ENCODE assay signal across 15 mouse cellular contexts in the genomic region with DNA sequence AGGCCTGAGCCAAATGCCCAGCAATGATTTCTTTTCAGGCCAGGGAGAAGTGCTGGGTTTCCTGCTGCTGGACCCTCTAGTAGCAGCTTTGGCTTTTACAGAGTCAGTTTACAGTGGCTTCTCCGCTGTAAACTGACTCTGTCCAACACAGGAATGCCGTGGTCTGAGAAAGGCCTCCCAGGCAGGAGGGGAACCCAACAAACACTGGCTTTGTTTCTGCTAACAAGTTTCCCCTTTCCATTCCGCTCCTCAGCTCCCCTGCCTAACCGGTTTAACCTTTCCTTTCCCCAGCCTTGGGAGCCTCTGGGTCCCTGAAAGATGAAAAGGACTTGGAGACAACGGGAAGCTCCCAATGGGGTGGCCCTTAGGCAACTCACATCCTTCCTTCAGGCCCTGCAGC. TPM values are rescaled to one million over a fixed set of nuclear protein-coding genes. Genes with fewer than 3 reads are reported as not detected.
DNase-seq lines count a peak whose midpoint lies in the region; ATAC-seq lines count a peak whose summit lies in the region.
"Had no signal": no experiment of that assay in that cellular context is flagged by ENCODE, and none has a peak within 500 bp of the region (broad histone marks: within the 10 kb centered on the region; RNA-seq: fewer than 3 reads in every experiment).

No protein-coding gene starts in this region.

- 18% methylated on average over 5 of the region's 5 CpGs for WGBS in hindbrain, embryonic 10.5 days
- 33% methylated on average over 5 of the region's 5 CpGs for WGBS in hindbrain, embryonic 16.5 days
- 27% methylated on average over 5 of the region's 5 CpGs for WGBS in neural tube, embryonic 13.5 days
- WGBS in hindbrain, embryonic 14.5 days: 25% methylated on average over 5 of the region's 5 CpGs

- H3K9me3 ChIP-seq in hindbrain, embryonic 10.5 days: no peaks in the 10 kb centered on the region
- no peaks in the 10 kb centered on the region for H3K9me3 ChIP-seq in hindbrain, embryonic 16.5 days (ENCODE audit: control insufficient read depth, low read length)
- no peaks in the 10 kb centered on the region for H3K9me3 ChIP-seq in neural tube, embryonic 13.5 days
- no peaks in the 10 kb centered on the region for H3K9me3 ChIP-seq in hindbrain, embryonic 14.5 days (ENCODE audit: control insufficient read depth, low read length)
- H3K9me3 ChIP-seq: heart, embryonic 12.5 days; midbrain, embryonic 15.5 days; neural tube, embryonic 15.5 days had no signal

- H3K36me3 ChIP-seq in hindbrain, embryonic 10.5 days: peaks cover 43% of the 10 kb centered on the region
- peaks cover 23% of the 10 kb centered on the region for H3K36me3 ChIP-seq in hindbrain, embryonic 16.5 days (ENCODE audit: control insufficient read depth, insufficient read depth, low read length)
- H3K36me3 ChIP-seq in neural tube, embryonic 13.5 days: peaks cover 36% of the 10 kb centered on the region
- H3K36me3 ChIP-seq in hindbrain, embryonic 14.5 days (replicated peaks; ENCODE audit: control insufficient read depth, insufficient read depth): peaks cover 44% of the 10 kb centered on the region

- no peak overlapping the region for H3K9ac ChIP-seq in hindbrain, embryonic 16.5 days (ENCODE audit: low read depth, low read length)
- H3K9ac ChIP-seq in neural tube, embryonic 13.5 days: peak overlapping the region; percentile 26; the same call in 1 of the 2 replicates
- H3K9ac ChIP-seq in hindbrain, embryonic 14.5 days: 0 out of 2 replicates have a peak overlapping the region, but pooled peaks have one; percentile 20
- H3K9ac ChIP-seq: heart, embryonic 12.5 days; liver, postnatal 0 days; midbrain, embryonic 15.5 days; neural tube, embryonic 15.5 days had no signal

- ATAC-seq in hindbrain, embryonic 16.5 days: no peak
- no peak for ATAC-seq in neural tube, embryonic 13.5 days (ENCODE audit: low read depth)
- no peak for ATAC-seq in hindbrain, embryonic 14.5 days (ENCODE audit: low FRiP score)
- ATAC-seq: liver, postnatal 0 days; midbrain, embryonic 15.5 days had no signal

- peak overlapping the region; percentile 74 for H3K27ac ChIP-seq in hindbrain, embryonic 10.5 days
- no peak overlapping the region for H3K27ac ChIP-seq in hindbrain, embryonic 16.5 days (ENCODE audit: low read depth, low read length)
- peak overlapping the region; percentile 28; the same call in 1 of the 2 replicates for H3K27ac ChIP-seq in neural tube, embryonic 13.5 days (replicated peaks)
- H3K27ac ChIP-seq in hindbrain, embryonic 14.5 days: no peak overlapping the region
- H3K27ac ChIP-seq: layer of hippocampus, adult 2 months; midbrain, embryonic 15.5 days; neural tube, embryonic 15.5 days had no signal

- no peak overlapping the region for H3K4me2 ChIP-seq in hindbrain, embryonic 16.5 days (ENCODE audit: low read length)
- no peak overlapping the region for H3K4me2 ChIP-seq in neural tube, embryonic 13.5 days
- H3K4me2 ChIP-seq in hindbrain, embryonic 14.5 days (replicated peaks): no peak overlapping the region
- H3K4me2 ChIP-seq: heart, embryonic 12.5 days; midbrain, embryonic 15.5 days; neural tube, embryonic 15.5 days had no signal

- peaks cover 30% of the 10 kb centered on the region for H3K4me1 ChIP-seq in hindbrain, embryonic 10.5 days (replicated peaks)
- H3K4me1 ChIP-seq in hindbrain, embryonic 16.5 days (ENCODE audit: control insufficient read depth, insufficient read depth, low read depth, low read length): no peaks in the 10 kb centered on the region; the same call in 1 of the 2 replicates
- H3K4me1 ChIP-seq in neural tube, embryonic 13.5 days (replicated peaks): peaks cover 7% of the 10 kb centered on the region
- no peaks in the 10 kb centered on the region for H3K4me1 ChIP-seq in hindbrain, embryonic 14.5 days (replicated peaks; ENCODE audit: control insufficient read depth, insufficient read depth, low read length)
- H3K4me1 ChIP-seq: midbrain, embryonic 15.5 days had no signal

- no peak overlapping the region for H3K4me3 ChIP-seq in hindbrain, embryonic 10.5 days
- H3K4me3 ChIP-seq in hindbrain, embryonic 16.5 days (ENCODE audit: low read length): no peak overlapping the region
- no peak overlapping the region for H3K4me3 ChIP-seq in neural tube, embryonic 13.5 days
- no peak overlapping the region for H3K4me3 ChIP-seq in hindbrain, embryonic 14.5 days (replicated peaks; ENCODE audit: low read length)
- H3K4me3 ChIP-seq: heart, embryonic 12.5 days; layer of hippocampus, adult 2 months; midbrain, embryonic 15.5 days; neural tube, embryonic 15.5 days had no signal

- no peak for DNase-seq in hindbrain, embryonic 10.5 days (ENCODE audit: low spot score)
- no peak for DNase-seq in neural tube, embryonic 10.5 days (ENCODE audit: extremely low spot score, low spot score)
- DNase-seq in hindbrain, embryonic 14.5 days (ENCODE audit: low spot score): no peak
- DNase-seq in right cerebral cortex, adult 18-20 months: no peak
- no peak for DNase-seq in adrenal gland, postnatal 36 days
- DNase-seq: cerebellum, adult 9-10 months; liver, postnatal 0 days; right cerebral cortex, postnatal 14 days had no signal

- no peaks in the 10 kb centered on the region for H3K27me3 ChIP-seq in hindbrain, embryonic 10.5 days (ENCODE audit: insufficient read depth, poor library complexity, severe bottlenecking)
- no peaks in the 10 kb centered on the region for H3K27me3 ChIP-seq in hindbrain, embryonic 16.5 days (replicated peaks; ENCODE audit: control insufficient read depth, insufficient read depth, low read length)
- H3K27me3 ChIP-seq in neural tube, embryonic 13.5 days: no peaks in the 10 kb centered on the region
- H3K27me3 ChIP-seq in hindbrain, embryonic 14.5 days (ENCODE audit: control insufficient read depth, insufficient read depth, low read length): no peaks in the 10 kb centered on the region
- H3K27me3 ChIP-seq: CH12.LX; heart, embryonic 12.5 days; midbrain, embryonic 15.5 days; neural tube, embryonic 15.5 days had no signal

RNA-seq across cellular contexts. Expression of gene Ssr2, which starts 14.6 kb away (rescaled TPM):
- polyA plus RNA-seq in hindbrain, embryonic 10.5 days (2016; fragmentation: Nextera tagmentation; extraction: Ambion mirVana): 207 and 220 TPM in 2 replicates
- 133 and 167 TPM in 2 replicates for polyA plus RNA-seq in hindbrain, embryonic 16.5 days (2015; fragmentation: Nextera tagmentation; extraction: Ambion mirVana)
- 157 and 164 TPM in 2 replicates for polyA plus RNA-seq in neural tube, embryonic 13.5 days (2015; fragmentation: Nextera tagmentation; extraction: Ambion mirVana)
- polyA plus RNA-seq in hindbrain, embryonic 14.5 days (2014; fragmentation: Nextera tagmentation; extraction: Ambion mirVana): 117 and 129 TPM in 2 replicates
- total RNA-seq in adrenal gland, postnatal 36 days (2021): 100 to 1,000 TPM; 207 to 252 TPM

RNA-seq across cellular contexts. Expression of gene Arhgef2, which starts 15.5 kb away (rescaled TPM):
- polyA plus RNA-seq in hindbrain, embryonic 10.5 days (2016; fragmentation: Nextera tagmentation; extraction: Ambion mirVana): 111 and 123 TPM in 2 replicates
- polyA plus RNA-seq in hindbrain, embryonic 16.5 days (2015; fragmentation: Nextera tagmentation; extraction: Ambion mirVana): 79.0 and 104 TPM in 2 replicates
- polyA plus RNA-seq in neural tube, embryonic 13.5 days (2015; fragmentation: Nextera tagmentation; extraction: Ambion mirVana): 146 and 157 TPM in 2 replicates
- polyA plus RNA-seq in hindbrain, embryonic 14.5 days (2014; fragmentation: Nextera tagmentation; extraction: Ambion mirVana): 96.0 and 115 TPM in 2 replicates
- total RNA-seq in adrenal gland, postnatal 36 days (2021): 10 to 100 TPM; 24.6 to 25.3 TPM

RNA-seq across cellular contexts. Expression of gene Ubqln4, which starts 36.7 kb away (rescaled TPM):
- polyA plus RNA-seq in hindbrain, embryonic 10.5 days (2016; fragmentation: Nextera tagmentation; extraction: Ambion mirVana): 69.0 and 72.5 TPM in 2 replicates
- 40.1 and 44.4 TPM in 2 replicates for polyA plus RNA-seq in hindbrain, embryonic 16.5 days (2015; fragmentation: Nextera tagmentation; extraction: Ambion mirVana)
- 38.4 and 40.6 TPM in 2 replicates for polyA plus RNA-seq in neural tube, embryonic 13.5 days (2015; fragmentation: Nextera tagmentation; extraction: Ambion mirVana)
- polyA plus RNA-seq in hindbrain, embryonic 14.5 days (2014; fragmentation: Nextera tagmentation; extraction: Ambion mirVana): 42.9 and 53.6 TPM in 2 replicates
- total RNA-seq in adrenal gland, postnatal 36 days (2021): 10 to 100 TPM; 73.3 to 74.2 TPM

RNA-seq across cellular contexts. Expression of gene Lamtor2, which starts 37.4 kb away (rescaled TPM):
- 173 and 180 TPM in 2 replicates for polyA plus RNA-seq in hindbrain, embryonic 10.5 days (2016; fragmentation: Nextera tagmentation; extraction: Ambion mirVana)
- polyA plus RNA-seq in hindbrain, embryonic 16.5 days (2015; fragmentation: Nextera tagmentation; extraction: Ambion mirVana): 184 and 218 TPM in 2 replicates
- polyA plus RNA-seq in neural tube, embryonic 13.5 days (2015; fragmentation: Nextera tagmentation; extraction: Ambion mirVana): 161 and 170 TPM in 2 replicates
- polyA plus RNA-seq in hindbrain, embryonic 14.5 days (2014; fragmentation: Nextera tagmentation; extraction: Ambion mirVana): 102 and 107 TPM in 2 replicates
- 100 to 1,000 TPM; 142 to 148 TPM for total RNA-seq in adrenal gland, postnatal 36 days (2021)

RNA-seq across cellular contexts. Expression of gene Rab25, which starts 42.1 kb away (rescaled TPM):
- polyA plus RNA-seq in hindbrain, embryonic 10.5 days (2016; fragmentation: Nextera tagmentation; extraction: Ambion mirVana): 2.1 and 2.9 TPM in 2 replicates
- 0.15 TPM in 1 of 2 replicates, not detected in the other for polyA plus RNA-seq in hindbrain, embryonic 16.5 days (2015; fragmentation: Nextera tagmentation; extraction: Ambion mirVana)
- polyA plus RNA-seq in neural tube, embryonic 13.5 days (2015; fragmentation: Nextera tagmentation; extraction: Ambion mirVana): not detected in 2 replicates
- 0.20 TPM in 1 of 2 replicates, not detected in the other for polyA plus RNA-seq in hindbrain, embryonic 14.5 days (2014; fragmentation: Nextera tagmentation; extraction: Ambion mirVana)
- total RNA-seq in adrenal gland, postnatal 36 days (2021): not detected
- total RNA-seq: layer of hippocampus, adult 2 months had no signal

Comparison
In these comparisons a context has a peak if more than half of its experiments do, and no peak if none do; other contexts are left out.
1. H3K27ac ChIP-seq: peak in hindbrain, embryonic 10.5 days (single experiment) and neural tube, embryonic 13.5 days (single experiment); none in hindbrain, embryonic 16.5 days (single experiment) and hindbrain, embryonic 14.5 days (single experiment).